Mouse (Mus musculus) liver, embryonic 14.5 days (tissue): Measurements from ENCODE around the gene Orc3.

ENCODE experiments used
- CTCF ChIP-seq: IDR thresholded peaks from 2 replicates; pipeline ENCODE4 v1.5.1; 2016; ENCODE audit warnings: antibody characterized with exemption, low read depth, control low read depth
- EP300 ChIP-seq: IDR thresholded peaks from 2 replicates; pipeline ENCODE4 v1.6.1; 2016; ENCODE audit warnings: antibody characterized with exemption, low read depth

DNA sequence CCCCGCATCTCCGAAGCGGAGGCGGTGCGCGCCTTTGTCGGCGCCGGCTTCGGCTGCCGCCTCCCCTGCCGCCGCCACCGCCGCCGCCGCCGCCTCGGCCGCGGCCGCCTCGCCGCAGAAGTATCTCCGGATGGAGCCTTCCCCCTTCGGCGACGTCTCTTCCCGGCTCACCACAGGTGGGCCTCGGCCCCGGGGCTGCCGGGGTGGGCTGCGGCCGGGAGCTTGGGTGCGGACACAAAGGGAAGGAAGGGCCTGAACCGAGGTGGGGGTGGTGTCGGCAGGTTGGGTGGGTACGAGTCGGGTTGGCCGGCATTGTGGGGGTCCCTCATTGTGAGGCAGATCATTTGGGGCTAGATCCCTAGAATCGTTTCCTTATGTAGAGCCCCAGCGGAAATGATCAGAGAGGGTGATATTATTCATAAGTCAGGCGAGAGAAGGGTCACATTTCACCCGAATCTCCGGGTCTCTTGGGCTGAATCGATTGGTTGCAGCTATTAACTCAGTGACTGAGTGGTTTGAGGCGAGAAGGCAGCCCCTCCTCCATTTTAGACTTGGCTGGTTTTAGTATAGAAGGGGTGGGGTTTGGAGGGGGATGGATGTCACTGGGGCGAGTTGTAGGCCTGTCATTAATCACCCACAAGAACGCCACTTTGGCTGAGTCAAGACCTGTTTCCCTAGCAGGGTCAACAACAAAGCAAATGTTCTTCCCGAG is 63.5 kb downstream of the Orc3 start:
- TF ChIP-seq CTCF: no peak
- TF ChIP-seq EP300: no peak
